Mouse (Mus musculus): ENCODE measurements around the gene Nepro.
A peak's percentile ranks its signal among the peaks of the same experiment; 100 is the strongest.

The Nepro gene

DNA sequence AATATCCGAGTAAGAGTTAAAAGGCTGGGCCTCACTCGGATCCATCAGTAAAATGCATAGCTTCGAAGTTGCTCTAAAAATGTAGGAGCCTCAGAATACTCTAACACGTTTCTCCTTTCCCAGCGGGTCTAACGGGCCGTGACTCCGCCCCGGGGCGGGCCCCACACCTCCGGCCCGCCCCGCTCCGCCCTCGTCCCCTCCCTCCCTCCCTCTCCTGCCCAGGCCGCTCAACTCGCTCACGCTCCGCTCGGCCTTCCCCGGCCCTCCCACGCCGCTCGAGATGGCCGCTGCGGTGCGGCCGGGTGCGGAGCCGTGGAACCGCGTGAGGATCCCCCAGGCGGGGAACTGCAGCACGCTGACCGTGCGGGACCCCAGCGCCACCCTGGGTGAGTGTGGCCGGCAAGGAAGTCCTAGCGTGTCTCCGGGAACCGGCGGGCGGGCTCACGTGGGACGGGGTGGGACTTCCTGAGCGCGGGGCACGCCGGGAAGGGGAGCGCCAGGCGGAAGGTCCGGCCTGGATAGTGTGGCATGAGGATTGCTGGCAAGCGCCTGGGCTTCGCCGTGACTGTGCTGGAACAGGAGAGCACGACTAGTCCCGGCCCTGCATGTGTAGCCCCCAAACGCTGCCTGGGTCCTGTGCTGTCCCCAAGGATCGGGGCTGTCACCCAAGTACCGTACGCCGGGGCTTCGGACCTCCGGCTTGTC lies at the start of gene Nepro:
Nepro (plus strand) TSS at position 219 of the 705 bp plus-strand sequence.
- DNase-seq, result peak; percentile 89 to 92

GRCm38 (mm10) chr16:44676357-44676756 lies 47.7 kb upstream of the Nepro start:
- DNase-seq, result no peak

DNA sequence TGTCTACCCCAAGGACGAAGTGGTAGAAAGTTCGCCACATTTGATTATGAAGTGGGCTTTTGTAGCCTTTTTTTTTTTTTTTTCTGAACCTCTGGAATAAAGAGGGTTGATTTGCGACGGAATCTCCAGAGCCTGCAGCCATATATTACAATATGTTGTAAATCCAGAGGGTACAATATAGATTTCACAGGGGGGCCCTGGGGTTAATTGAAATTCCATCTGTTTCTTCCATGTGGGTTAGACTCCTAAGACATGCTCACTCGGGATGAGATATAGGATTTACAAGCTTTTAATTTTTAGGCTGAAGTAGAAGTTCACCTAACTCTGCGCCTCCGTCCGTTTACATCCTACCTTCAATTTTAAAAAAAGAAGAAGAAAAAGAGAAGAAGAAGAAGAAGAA lies 45.0 kb upstream of the Nepro start:
- DNase-seq, result no peak

GRCm38 (mm10) chr16:44679503-44679971 lies 44.6 kb upstream of the Nepro start:
- no peak for DNase-seq

DNA sequence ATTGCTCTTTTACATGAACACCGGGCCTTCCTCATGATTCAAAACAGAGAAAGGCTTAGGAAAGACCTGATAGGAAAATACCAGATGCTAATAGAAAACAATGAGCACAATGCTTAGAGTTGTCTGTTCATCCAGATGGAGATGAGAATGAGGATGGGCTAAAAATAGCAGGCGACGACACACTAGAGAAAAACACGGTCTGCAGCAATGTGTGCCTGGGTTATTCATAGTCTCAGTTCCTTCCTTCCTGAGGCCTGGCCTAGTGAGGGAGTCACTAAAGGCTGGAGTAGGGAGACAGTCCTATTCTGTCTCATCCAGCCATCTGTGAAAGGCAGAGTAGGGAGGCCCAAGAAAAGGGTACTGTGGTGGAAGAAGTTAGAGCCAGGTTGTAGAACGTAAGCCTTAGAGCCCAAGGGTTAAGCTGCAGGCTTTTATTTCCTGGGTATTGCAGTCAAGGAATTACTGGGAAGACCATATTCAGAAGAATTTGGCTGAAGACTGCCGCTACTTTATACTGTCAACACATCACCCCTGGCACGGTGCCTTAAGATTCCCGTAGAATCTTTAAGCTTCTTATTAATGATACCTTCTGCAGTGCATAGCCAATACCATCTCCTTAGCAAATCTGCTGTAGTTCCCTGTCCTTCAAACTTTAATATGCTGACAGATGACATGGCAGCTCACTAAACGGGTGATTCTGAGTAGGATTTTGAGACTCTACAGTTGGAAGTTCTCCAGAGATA lies 43.2 kb upstream of the Nepro start:
- DNase-seq, result no peak

DNA sequence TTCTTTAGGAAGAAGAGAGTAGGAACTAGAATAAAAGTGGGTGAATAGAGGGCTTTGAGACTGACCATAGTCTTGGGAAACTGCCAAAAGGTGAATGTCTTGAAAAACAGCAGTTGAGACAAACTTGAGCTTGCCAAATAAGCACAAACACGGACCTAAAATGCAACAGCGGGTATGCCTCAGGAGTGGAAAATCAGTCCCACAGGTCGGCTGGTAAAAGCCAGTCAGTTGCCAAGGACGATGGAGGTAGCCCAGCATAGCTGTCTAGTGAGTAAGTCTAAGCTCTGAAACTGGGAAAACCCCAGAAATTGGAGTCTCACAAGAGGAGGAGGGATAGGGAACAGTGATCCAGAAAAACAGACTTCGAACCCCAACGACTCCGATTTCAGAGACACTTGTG lies 39.5 kb upstream of the Nepro start:
- DNase-seq, result no peak

DNA sequence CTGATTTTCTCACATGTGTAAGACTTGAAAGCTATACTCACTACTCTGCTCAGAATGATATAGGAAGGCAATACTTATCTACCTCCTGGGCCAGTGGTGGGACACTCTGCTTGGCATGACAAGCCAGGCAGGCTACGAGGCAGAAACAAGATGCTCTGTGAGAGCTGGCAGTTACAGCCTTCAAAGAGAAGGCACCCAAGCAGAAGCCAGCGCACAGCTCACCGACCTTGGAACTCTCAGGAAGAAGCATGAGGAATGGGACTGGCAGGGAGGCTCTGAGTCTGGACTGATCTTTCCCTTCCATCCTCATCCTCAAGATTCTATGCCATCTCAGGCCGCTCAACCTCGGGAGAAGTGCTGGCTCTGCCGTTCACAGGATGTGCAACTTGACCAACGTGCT lies 38.7 kb upstream of the Nepro start:
- DNase-seq, result no peak

DNA sequence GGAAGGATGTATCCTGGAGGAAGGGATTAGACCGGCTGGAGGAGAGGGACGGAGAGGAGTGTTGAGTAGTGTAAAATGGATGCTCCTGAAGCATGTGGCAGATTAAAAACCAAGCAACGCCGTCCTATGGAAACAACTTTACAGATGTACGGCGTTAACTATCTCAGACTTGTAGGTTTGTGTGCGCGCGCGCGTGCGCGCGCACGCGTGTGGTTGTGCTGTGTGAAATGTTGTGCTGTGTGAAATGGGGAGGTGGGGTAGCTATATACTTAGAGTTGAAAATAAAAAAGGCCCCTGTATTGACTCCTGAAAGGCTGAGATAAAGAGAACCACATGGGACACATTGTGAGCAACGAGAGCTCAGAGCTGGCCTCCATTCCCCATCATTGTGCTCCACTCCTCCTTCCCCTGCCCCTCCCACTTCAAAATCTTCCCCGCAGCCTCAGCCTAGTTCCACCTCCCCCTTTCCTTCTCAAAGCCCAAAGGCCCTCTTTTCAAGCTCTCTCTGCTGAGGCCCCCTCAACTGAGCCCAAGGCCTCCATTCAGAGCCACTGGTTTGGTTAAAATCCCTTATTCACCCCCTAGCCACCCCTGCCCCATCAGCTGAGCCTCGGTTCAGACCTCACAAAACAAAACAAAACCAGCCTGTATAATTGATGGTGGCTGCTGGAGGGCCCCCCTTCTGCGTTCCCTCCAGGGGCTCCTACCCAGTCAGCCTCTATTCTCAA lies 36.9 kb upstream of the Nepro start:
- no peak for DNase-seq

GRCm38 (mm10) chr16:44687719-44688420 lies 36.2 kb upstream of the Nepro start:
- DNase-seq, result no peak

DNA sequence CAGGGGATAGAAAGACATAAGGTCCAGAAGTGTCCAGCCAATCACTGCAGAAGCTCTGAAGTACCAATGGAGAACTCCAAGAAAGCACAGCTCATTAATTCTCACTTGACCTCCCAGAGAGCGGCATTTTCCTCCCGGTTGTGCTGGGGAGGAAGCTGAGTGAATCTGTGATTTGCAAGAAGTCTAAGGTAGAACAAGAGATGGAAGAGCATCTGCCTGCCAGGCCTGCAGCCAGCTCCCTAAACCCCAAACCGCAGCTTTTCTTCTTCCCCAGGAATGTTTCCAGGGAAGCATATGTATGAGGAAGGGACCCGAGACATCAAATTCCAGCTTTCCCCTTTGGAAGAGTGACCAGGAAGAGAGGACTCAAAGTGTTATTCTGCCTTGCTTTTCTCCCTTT lies 35.6 kb upstream of the Nepro start:
- DNase-seq, result no peak

DNA sequence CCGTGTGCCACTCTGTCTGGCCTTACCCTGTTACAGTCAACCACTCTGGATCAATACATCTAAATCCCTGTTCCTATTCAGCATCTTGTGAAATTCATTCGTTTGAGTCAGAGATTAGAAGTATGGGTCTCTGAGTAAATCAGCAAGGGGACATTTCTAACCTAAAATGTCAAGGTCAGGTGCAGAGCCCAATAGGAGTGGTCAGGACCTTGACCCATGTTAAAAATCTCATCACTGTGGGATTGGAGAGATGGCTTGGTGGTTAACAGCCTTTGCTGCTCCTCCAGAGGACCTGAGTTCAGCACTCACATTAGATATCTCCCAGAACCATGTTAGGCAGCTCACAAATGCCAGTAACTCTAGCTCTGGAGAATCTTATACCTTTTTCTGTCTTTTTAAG lies 33.6 kb upstream of the Nepro start:
- DNase-seq, result no peak

DNA sequence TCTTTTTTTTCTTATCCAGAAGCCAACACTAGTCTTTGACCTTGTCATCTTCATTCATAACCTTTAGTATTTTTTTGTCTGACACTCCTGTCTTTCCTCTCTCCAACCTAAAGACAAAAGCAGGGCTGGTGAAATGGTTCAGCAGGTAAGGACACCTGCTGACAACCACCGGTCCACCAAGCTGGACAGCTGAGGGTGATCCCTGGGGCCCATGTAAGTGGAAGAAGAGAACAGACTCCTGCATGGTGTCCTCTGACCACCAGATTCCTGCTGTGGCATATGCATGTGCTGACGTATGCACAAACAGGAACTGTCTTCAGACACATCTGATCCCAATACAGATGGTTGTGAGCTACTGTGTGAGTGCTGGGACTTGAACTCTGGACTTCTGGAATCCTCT lies 33.0 kb upstream of the Nepro start:
- no peak for DNase-seq

DNA sequence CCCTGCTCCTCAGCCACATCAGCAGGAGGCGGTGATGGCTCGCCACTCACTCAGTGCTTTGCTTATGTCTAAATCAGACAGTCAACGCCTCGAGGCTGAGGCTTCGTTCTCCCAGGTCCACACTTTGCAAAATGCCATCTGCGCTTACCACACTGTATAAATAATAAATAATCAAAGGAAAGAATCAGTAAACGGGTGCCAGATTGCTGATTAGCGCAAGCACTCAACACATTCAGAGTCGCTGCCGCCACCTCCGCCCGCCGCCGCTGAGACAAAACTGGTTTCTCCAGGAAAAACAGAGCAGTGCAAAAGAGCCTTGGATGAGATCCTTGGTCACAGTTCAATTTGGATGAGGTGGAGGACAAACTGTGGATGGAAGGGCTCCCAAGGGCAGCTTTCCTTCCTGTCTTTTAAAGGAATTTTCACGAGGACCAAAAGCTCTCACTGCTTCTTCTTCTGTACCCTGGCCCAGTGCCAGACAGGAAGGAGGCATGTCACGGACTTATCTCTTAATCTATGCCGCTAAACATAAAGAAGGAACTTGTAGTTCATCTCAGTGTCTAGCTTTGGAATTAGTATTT lies 32.5 kb upstream of the Nepro start:
- peak; percentile 12 to 21 for DNase-seq

- no peak for DNase-seq
Measured at GRCm38 (mm10) chr16:44692541-44692940, 31.6 kb upstream of the Nepro start.

- no peak for DNase-seq
Measured at GRCm38 (mm10) chr16:44693695-44694094, 30.4 kb upstream of the Nepro start.

GRCm38 (mm10) chr16:44695214-44695858 lies 28.8 kb upstream of the Nepro start:
- DNase-seq, result no peak

GRCm38 (mm10) chr16:44695859-44696620 lies 28.1 kb upstream of the Nepro start:
- no peak for DNase-seq

DNA sequence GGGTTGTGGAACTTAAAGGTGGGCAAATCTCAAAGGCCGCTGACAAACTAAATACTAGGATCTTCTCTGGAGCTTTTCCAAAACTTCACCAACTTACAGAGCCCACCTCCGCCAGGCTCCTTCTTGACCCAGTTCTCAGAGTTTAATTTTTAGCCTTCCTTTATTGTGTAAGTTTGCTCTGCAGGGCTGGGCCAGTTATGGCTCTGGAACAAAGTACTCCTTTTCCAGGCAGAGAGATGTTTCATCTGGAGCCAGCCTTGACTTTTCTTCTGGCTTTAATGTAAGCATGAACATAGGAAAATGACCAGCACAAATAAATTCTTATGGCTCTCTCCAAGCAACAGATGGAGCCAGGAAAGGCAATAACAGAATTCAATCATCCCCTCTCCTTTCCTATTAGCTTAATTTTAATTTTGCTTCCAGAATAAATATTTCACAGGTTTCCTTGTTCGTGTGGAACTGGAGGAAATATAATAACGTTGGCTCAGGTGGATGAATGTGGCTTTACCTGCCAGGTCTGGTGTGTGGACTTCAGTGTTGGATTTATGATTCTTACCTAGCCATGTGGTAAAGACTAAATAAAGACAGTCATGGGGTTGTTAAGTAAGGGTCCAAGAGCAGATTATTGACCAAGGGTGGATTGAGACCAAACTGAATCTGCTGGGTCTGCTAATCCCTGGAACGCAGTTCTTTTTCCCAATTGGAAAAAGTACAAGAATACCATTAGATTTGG lies 26.5 kb upstream of the Nepro start:
- no peak for DNase-seq

GRCm38 (mm10) chr16:44701155-44701554 lies 22.9 kb upstream of the Nepro start:
- DNase-seq, result no peak

DNA sequence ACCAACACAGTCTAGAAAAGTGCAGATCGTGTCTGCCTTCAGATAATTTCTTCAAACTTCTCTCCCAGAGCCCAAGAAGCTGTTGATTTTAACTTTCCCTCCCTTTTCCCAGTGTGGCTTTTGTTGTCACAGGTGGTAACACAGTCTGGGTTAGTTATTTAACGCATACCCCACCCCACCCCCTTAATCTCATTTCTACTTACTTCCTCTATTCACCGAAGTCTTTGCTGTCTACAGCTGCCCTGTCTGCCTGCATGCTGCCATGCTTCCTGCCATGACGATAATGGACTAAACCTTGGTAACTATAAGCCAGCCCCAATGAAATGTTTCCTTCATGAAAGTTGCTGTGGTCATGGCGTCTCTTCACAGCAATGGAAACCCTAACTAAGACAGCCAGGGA lies 21.8 kb upstream of the Nepro start:
- peak; percentile 15 to 34 for DNase-seq

GRCm38 (mm10) chr16:44703458-44703857 lies 20.6 kb upstream of the Nepro start:
- no peak for DNase-seq

All from B cell, adult 2 months (primary cell).